Mouse (Mus musculus): ENCODE measurements around the gene Babam2.

DNA sequence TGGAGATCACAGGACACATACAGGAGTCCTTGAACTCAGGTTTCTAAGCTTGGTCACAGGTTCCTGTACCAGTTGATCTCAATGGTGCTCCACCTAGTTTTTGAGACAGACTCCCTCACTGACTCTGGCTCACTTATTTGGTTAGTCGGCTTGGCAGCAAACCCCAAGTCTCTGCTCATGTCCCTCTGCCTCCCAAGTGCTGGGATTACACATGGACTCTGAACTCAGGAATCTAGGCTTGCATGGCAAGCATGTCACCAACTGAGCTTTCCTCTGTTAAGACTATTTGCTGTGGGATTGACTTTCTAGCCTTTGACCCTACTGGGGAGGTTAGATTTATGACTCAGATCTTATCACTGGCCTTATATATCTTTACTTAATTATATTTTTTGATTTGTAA is 65.3 kb downstream of the Babam2 start:
- no peak for TF ChIP-seq CTCF (IDR thresholded peaks at IDR 0.05; ENCODE audit: extremely low read depth, insufficient read depth, low read length)
- TF ChIP-seq POLR2A (IDR thresholded peaks at IDR 0.05; ENCODE audit: extremely low read depth, insufficient read depth, low read length), result no peak
